In the genomic region with DNA sequence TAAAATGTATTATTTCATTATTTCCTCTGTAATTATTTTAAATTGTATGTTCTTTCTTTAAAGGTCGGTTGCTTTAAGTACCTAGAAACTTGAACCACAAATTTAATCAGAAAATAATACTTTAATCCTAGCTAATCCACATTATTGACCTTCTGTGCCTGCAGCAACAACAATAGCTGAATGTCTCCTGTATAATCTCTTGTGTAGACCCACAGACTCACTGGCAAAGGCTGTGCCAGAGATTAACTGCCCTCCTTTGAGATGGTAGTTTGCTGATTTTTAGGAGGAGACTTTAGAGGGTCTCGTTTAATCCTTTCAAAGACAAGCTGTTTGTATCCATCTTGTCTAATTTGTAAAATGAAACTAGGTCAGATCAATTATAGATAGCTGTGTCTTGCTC, we compare ENCODE assay signal across 12 mouse cellular contexts.
"Had no signal": no experiment of that assay in that cellular context is flagged by ENCODE, and none has a peak within 500 bp of the region (broad histone marks: within the 10 kb centered on the region; RNA-seq: fewer than 3 reads in every experiment).

No protein-coding gene starts in this region.

- H3K4me2 ChIP-seq: liver, embryonic 13.5 days had no signal

- H3K4me1 ChIP-seq: liver, embryonic 13.5 days had no signal

- H3K9me3 ChIP-seq: liver, embryonic 13.5 days had no signal

- H3K27me3 ChIP-seq: liver, embryonic 13.5 days had no signal

- H3K27ac ChIP-seq: kidney, postnatal 0 days; layer of hippocampus, adult 2 months; liver, embryonic 13.5 days had no signal

- H3K36me3 ChIP-seq: liver, embryonic 13.5 days had no signal

- H3K4me3 ChIP-seq: layer of hippocampus, adult 2 months; liver, embryonic 13.5 days had no signal

- DNase-seq: kidney, adult 2 months; kidney, postnatal 25 days; layer of hippocampus, adult 9-11 months; liver, embryonic 13.5 days; lung, adult 2 months; lung, postnatal 14 days; lung, postnatal 4 days; thymus, adult 18-20 months; thymus, postnatal 36 days had no signal

- ATAC-seq: intestine, postnatal 0 days had no signal

- H3K9ac ChIP-seq: liver, embryonic 13.5 days had no signal
